Mouse (Mus musculus): Measurements from ENCODE around the gene Naaladl2.

Naaladl2 gene

DNA sequence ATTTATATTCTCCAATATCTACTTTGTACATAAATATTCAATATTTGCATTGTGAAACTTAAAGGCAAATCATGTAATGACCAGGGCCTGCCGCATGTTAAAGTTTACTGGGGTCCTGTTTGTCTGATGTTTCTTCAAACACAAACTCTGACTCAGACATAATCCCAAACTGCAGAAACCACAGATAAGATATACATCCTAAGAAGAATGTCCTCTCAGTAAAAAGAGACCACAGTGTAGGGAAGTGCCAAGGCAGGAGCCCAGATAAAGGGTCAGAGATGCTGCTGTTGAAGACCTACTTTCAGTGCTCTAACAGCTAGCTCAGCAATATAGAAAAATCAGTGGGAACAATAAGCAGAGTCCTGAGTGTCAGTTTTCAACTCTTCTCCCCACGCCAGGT lies 201.9 kb downstream of the Naaladl2 start:
- no peak for DNase-seq (ENCODE audit: low read depth)

DNA sequence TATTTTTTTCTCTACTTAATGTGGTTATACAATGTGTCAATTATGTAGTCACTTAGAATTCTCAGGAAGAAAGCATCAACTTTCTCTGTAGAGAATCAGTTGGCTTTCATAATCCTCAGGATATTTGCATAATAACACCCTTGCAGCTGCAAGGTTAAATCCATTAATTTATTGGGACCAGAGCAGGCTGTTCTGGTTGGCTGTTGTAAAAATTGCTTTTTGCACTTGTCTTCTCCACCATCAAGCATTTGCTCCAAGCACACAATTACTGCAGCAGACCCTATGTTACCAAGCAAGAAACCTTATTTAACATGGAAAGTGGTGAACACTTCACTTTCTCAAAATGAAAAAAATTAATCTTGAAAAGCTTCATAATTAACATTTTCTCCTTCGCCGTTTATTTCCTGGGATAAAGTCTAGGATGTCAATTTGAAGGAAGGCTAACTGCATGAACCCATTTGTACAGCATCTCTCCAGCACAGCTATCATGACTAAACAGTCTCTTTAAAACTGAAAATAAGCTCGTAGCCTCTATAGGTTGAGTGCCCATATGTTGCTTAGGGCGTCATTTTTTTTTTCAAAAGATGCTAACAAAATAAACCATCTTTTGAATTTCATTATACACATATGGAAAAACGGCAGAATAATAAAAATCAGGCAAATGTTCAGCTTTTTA lies 205.4 kb downstream of the Naaladl2 start:
- DNase-seq (ENCODE audit: low read depth) = no peak

DNA sequence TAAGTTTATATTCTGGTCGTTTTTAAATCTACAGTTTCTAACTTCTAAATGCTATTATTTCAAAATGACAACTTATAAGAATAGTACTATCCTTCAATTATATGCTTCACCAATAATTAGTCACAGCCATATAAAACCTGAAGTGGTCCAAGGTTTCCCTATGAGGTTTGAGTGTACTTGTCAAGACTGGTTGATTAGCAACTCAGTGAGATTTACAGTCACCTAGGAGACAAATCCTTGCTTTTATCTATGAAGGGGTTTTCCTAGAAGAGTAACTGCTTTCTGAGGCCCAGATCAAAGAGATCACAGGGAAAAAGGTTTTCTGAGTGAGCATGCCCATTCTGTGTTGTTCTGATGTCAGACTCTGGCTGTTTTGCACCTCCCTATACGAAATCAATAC lies 222.2 kb downstream of the Naaladl2 start:
- no peak for DNase-seq (ENCODE audit: low read depth)

DNA sequence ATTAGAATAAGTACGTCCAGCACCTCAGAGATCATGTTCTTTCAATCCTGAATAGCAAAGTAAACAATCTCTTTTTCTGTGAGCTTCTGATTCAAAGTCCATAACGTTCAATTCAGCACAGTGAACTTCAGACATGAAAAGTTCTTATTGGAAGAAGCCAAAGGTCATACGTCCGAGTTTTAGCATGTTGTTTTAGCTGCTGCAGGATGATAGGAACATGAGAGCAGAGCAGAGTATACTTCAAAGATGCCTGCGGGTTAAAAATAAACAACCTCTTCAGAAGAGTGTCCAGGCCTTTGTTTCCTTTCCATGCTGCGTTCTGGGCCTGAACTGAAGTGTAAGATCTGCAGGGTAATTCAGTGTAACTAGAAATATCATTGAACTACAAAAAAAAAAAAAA lies 222.7 kb downstream of the Naaladl2 start:
- no peak for DNase-seq (ENCODE audit: low read depth)

DNA sequence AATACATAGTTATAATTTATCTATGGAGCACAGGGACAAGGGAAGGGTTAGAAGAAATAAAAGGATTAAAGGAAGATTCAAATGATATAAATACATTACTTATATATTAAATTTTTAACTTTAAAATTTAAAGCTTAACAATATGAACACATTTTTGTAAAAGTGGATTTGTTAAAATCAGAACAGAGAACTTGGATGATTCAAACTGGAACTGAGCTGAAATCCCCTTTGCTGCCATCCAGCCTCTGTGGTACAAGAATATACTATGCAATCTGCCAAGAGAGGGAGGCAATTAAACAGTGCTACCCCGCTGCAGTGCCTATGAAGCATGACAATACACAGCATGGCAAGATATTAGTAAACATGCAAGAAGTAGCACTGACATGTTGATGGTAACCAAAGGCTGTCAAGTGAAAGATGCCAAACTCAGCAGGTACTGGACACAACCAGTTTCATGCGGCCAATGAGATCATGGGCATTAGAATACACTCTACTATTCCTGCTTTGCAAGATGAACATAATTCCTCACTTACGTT lies 238.6 kb downstream of the Naaladl2 start:
- DNase-seq (ENCODE audit: low read depth) = no peak

DNA sequence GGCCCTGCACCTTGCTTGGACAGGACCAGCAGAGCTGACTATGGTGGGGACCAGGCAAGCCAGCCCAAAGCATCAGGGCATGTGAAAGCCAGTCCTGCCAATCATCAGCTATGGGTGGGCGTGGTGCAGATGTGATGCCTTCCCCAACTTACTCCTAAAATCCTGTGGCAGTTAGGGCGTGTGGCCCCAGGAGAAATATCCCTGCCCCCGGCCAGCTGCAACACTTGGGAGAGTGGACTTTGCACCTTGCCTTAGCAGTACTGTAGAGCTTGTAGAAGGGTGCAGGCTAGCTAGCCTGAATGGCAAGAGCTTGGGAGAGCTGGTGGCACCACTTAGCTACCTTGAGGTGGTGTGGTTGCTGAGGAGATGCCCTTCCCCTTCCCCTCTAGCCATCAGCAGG lies 255.3 kb downstream of the Naaladl2 start:
- no peak for DNase-seq (ENCODE audit: low read depth)

DNA sequence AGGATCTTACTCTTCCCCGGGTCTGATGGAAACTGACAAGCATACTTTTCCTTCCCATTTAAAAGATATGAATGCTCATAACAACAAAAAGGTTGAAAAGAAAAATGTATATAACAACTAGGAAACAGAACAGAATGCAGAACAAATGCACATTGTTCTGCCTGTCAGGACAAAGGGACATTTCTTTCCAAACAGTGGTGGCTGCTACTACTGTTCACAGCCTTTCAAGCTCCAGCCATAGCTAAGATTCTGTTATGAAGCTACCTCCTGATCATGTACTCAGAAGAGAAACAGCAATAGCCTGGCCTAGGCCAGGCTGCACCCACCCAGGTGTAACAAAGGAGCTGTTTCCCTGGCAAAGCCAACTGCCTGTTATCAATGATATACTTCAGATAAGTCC lies 271.8 kb downstream of the Naaladl2 start:
- DNase-seq (ENCODE audit: low read depth) = no peak

DNA sequence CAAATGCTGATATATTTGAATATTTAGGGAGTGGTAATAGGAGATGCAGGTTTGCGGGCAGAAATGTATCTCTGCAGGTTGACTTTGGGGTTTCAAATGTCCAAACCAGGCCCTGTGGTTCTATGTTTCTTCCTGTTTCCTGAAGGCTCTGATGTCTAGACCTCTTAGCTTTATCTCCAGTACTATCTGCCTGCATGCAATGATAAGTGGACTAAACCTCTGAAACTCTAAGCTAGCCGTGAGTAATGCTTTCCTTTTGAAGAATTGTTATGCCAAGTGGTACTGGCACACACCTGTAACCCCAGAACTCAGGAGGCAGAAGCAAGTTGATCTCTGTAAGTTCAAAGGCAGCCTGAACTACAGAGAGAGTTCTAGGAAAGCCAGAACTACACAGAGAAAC lies 291.1 kb downstream of the Naaladl2 start:
- no peak for DNase-seq (ENCODE audit: low read depth)

DNA sequence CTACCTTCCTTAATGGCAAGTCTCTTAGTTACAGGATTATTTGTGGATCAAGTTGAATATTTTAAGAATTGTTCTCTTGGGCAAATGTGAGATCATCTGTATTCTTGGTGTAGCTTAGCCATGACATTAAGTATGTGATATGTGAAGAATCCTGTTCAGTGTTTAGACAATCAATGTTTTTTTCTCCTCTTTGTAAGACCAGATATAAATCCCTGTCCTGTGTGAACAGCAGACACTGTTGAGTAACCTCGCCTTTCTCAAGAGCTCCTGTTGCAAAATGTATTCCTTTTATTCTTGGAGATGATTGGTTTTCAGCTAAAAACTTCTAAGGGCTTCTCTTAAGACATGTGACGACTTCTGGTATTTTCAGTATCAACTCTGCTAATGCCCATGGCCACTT lies 347.3 kb downstream of the Naaladl2 start:
- no peak for DNase-seq (ENCODE audit: low read depth)

DNA sequence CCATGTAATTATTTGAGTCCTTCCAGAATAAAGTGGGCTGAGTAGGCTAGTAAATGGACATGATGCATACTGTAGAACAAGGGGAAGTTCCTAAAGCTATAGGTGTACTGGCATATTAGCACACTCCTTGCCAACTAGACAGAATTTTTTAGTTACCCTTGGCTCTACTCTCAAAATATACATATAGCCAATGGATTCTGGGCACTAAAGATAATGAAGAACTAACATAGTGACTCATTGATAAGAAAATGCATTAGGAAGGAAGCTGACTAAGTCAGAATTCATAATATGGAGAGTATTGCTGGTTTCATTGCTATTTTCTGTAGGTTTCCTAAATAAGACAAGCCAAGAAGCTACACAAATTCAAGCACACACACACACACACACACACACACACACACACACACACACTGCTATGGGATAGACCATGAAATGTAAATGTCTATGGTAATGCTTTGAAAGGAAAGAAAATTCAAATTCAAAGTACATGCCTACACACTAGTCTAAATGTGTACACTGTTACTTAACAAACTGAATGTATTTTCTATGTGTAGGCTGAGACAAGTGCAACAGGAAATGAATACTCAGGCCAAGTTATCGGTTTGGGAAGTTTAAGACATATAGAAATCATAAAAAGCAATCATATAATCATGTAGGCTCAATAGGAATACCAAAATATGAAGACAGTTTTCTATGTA lies 356.5 kb downstream of the Naaladl2 start:
- no peak for DNase-seq (ENCODE audit: low read depth)

DNA sequence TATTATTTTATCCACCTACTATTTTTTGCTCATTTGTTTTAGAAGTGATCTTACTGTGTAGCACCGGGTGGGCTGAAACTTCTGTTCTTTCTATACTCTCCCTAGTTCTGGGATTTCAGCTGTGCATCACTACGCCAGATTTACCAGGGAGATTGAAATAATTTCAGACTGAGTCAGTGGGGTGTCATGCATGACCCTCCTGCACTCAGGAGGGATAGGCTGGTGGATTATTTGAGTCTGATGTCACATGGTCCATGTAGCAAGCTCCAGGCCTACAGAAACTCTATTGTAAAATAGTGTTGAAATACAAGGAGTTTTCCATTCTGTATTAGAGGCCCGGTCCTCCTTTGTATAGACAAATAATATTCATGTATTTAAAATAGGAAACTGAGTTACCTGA lies 360.0 kb downstream of the Naaladl2 start:
- DNase-seq (ENCODE audit: low read depth) = no peak

DNA sequence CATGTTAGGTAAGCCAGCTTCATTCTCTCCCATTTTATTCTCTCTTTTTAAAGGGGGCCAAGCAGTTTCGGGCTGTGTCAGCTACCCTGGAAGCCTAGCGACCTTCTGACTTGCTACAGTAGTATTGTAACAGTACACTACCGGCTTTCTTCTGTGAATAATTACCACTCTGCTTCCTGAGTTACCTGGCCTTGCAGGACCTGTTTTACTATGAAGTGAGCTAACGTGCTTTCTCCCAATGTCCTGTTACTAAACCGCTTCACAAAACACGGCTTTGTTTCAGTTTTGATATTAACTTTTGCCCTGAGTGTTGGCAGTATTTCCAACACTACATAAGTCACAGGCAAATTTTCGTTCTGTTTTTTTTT lies 360.6 kb downstream of the Naaladl2 start:
- no peak for DNase-seq (ENCODE audit: low read depth)

DNA sequence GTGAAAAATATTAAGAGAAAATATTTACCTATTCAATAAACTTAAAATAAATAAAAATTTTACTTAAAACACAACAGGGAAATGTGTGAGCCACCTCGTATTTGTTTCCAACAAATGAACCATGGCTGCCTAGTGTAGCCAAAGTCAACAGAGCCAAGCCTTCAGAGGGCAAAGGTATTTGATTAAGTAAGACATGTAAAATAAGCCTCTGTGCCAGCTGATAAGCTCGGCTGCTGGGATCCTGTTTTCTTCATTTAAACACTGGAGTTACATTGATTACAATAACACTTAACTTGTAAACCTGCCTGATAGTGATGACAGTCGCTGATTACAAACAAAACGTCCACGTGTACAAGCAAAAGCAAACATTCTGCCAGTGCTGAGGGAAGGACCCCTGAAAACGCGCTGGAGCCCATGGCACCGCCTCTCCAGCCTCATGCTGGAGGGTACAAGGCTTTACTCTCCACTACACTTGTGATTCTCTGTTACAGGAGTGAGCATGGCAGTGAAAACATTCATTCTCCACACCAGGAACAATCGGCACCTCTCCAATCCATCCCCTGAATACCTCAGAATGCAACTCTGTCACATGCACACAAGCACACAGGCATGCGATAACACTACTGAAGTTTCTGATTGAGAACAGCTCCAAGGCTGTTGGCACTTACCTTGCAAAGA lies 361.1 kb downstream of the Naaladl2 start:
- DNase-seq (ENCODE audit: low read depth) = no peak

DNA sequence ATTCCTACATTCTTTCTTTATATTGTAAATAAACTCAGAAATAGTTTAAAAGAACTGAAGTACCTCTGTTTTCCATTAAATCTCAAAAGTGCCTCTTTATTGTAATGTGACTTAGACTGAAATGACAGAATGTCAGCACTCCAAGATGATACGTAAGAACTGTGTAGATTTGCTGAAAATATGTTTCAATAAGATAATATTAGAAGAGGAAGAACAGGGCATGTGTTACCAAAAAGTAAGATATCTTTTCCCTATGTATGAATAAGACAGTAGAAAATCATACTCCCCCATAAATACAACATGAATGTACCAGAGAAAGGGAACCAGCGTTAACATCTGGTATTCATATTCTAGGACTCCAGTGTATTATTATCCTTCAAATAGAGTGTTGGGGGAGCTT lies 362.4 kb downstream of the Naaladl2 start:
- DNase-seq (ENCODE audit: low read depth) = no peak

DNA sequence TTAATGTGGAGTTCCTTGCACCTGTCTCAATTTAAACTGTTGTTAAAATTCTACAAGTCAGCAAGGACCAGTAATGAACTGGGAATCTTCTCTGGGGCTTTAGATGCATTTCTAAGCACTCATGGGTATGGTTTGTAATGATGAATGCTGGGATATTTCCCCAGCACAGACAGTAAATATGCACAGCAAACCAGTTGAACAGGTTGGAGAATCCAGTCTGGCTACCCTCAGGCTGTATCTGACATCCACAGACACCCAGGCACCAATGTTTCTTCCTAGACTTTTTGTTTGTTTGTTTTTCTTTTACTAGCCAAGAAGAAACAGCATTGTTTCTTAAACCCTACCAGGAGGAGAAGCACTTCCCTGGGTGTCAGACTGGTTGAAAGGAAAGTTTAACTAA lies 365.6 kb downstream of the Naaladl2 start:
- no peak for DNase-seq (ENCODE audit: low read depth)

DNA sequence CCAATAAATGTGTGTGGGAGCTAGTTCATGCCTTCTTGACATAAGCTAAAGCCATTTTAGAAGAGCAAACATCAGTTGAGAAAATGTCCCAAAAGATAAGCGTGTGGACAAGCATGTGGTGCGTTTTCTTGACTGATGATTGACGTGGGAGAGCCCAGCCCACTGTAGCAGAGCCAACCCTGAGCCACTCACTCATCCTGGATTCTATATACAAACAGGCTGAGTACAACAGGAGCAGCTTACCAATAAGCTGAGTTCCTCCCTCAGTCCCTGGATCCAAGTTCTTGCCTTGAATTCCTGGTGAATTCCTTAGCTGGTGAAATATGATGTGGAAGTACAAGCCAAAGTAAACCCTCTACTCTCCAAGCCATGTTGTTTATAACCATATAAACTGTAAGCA lies 395.0 kb downstream of the Naaladl2 start:
- no peak for DNase-seq (ENCODE audit: low read depth)

DNA sequence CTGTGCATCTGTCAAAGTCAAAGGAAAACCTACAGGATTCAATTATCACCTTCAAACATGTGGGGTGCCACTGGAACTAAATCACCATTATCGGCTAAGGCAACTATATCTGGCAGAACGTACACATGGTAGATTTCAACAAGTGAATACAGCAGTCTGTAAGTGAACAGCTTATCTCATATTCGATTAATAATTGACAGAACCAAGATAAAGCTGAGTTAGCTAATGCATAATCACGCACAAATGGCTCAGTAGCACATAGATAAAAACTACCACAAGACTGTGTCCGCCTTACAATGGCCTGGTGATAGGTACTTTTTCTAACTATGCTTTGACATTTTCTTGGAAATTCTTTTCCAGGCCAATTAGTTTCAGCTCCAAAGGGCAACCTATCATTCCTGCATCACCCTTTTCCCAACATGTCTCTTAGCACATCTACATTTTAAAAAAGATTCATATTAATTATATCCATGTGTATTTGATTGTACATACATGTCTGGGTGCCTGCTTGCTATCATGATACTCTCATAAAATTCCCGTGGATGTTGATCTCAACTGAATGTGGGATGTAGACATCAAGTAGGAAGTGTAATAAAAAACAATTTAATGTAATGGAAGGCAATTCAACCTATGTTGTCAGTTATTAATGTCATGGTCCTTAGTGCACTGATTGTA lies 396.7 kb downstream of the Naaladl2 start:
- DNase-seq (ENCODE audit: low read depth) = no peak

DNA sequence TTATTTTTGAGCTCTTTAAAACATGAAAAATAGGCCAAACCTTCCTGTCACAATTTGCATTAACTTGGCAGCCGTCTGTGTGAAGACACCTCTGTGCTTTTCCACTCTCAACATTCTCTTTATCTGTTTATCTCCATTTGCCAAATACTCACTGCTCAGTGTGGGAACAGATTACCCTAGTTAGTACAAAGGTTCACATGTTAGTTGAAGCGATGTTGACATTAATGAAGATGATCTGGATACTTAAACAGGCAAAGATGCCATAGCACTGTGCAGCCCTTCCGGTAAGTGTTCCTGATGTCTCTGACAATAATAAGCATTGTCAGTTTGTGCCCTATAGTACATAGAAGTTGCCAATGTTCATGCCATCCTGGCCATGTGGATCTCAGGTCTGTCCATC lies 400.1 kb downstream of the Naaladl2 start:
- DNase-seq (ENCODE audit: low read depth) = no peak

DNA sequence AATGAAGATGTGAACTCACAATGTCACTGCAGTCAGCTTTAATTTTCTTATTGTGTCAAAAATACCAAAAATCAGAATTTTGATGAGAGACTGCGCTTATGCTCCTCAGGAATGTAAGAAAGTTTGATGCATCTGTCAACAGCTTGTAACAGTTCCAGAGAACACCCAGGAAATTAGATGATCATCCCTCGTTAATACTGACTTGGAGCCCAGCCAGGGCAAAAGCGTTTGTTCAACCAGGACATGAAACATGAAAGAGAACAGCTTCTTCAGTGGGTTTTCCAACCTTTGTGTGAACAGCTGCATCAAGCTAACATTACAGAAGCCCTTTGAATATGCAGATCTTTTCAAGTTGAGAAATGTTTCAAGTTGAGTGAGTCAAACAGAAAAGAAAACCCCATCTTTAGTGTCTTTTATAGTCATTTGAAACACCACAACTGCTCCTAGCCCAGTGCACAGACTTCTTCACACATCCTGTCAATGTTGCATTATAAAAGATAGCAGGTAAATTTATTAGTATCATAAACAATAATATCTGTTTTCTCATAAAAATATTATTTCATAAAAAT lies 424.8 kb downstream of the Naaladl2 start:
- no peak for DNase-seq (ENCODE audit: low read depth)

DNA sequence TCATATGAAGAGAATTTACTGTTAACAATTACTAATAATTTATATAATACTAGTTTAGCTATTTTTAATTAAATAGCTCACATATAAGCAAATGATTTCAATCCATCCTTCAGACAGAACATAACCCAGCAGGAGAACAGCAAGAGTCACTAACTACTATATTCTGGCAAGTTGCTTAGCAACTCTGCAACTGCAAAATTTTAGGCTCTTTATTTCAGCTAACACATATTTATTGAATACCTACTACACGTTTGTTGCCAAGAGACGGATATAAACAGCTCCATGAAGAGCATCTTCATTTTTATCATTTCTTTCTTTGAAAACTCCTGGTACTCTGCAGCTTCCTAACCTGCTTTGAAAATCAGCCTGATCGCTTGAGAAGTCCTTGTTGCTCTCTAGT lies 429.3 kb downstream of the Naaladl2 start:
- no peak for DNase-seq (ENCODE audit: low read depth)

DNA sequence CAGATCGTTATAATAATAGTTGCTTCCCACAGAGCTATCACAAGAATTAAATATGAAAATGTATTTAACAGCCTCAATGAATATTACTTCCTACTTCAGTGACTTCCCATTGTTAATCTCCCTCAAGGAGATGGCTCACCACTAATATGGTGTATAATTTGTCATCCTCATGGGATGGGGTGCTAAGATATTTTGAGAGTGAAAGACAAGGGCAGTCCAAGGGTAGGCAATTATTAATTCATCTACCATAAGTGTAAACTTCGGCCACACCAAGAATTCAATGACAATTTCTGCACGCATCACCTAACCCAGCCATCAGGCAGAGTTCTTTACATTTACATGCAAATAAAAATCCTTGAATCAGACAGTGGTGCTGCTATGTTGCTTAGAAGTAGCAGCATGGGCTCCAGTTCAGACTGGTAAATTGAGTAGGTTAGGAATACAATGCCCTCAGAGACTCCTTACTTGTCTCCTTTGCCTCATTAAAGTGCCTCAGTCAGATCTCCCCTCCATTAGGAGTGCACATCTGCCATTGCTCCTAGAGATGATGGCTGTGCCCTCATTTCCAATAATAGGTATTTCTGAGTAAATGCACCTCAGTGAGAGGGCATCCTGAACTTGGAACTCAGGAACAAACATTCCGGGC lies 438.2 kb downstream of the Naaladl2 start:
- no peak for DNase-seq (ENCODE audit: low read depth)

Data from c-Kit-positive CD71-positive TER-119-negative erythroid progenitor cells, embryonic 14.5 days (primary cell).